Mouse (Mus musculus): Measurements from ENCODE around the gene Lrch4.
"Not testable (repeated sequence)": the region's sequence is repeated elsewhere in the genome, so short reads cannot be mapped to it uniquely, and the experiment has no call there.

The Lrch4 gene

DNA sequence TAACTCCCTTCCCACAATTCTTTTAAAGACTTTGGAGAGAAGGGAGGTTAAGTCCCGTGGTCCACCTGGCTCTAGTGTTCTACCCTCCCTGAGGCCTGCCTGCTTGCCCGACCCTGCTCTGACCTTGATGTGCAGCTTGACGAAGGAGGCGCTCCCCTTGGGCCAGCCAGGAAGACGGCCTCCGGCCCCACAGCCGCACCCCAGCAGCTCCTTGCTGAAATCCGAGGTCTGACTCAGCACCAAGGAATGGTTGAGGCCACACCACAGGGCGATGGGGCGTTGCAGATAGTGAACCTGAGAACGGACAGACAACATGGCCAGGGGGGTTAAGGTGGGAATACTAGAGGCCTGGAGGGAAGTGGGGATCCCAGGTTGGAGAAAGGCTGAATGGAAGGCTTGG, 15.4 kb upstream of the Lrch4 start, which contains the start of gene Pcolce:
TSS of gene Pcolce (minus strand) at position 235 of the 400 bp plus-strand sequence.
- DNase-seq, result no peak

DNA sequence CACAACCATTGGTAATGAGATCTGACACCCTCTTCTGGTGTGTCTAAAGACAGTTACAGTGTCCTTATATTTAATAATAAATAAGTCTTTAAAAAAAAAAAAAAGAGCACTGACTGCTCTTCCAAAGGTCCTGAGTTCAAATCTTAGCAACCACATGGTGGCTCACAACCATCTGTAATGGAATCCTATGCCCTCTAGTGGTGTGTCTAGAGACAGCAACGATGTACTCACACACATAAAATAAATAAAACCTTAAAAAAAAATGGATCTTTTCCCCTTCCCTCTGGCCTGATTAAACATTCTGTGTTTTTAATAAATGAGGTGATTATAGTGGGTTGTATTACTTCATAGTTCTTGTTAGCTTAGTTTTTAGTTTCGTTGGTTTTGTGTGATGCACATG, 14.0 kb upstream of the Lrch4 start:
- DNase-seq, result not testable (repeated sequence)

DNA sequence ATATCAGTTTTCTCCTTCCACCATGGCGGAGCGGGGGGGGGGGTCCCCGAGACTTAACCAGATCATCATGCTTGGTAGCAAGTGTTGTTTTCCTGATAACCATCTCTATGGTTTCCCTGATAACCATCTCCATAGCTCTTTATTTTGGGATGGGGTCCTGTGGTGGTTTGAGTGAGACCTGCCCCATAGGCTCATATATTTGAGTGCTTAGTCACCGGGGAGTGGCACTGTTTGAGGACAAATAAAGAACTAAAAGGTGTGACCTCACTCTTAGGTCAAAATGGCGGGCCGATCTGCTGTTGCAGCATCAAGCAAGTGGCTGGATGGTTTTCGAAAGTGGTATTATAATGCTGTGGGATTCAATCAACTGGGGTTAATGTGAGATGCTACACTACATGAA, 13.6 kb upstream of the Lrch4 start:
- no peak for DNase-seq

DNA sequence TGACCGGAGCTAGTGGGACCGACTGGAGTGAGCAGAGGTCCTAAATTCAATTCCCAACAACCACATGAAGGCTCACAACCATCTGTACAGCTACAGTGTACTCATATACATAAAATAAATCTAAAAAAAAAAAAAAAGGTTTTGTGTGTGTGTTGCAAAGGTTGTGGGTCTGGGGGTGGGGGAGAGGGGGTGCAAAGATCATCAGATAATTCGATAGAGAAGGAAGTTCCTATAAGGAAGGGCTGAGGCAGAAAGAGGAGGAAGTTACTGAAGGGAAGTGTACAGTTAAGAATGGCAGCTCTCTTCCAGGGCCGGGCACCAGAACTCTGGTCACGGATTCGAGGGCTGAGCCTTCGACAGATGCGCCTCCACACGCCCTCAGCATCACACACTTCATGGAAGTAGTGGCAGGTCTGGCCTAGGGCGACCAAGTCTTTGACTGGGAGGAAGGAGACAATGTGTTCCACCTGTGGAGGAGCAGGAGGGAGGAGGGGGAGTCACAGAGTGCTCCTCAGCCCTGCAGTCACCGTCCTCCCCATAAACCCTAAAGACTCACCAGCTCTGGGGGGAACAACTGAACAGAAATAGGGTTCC, 4.9 kb upstream of the Lrch4 start:
- no peak for DNase-seq

DNA sequence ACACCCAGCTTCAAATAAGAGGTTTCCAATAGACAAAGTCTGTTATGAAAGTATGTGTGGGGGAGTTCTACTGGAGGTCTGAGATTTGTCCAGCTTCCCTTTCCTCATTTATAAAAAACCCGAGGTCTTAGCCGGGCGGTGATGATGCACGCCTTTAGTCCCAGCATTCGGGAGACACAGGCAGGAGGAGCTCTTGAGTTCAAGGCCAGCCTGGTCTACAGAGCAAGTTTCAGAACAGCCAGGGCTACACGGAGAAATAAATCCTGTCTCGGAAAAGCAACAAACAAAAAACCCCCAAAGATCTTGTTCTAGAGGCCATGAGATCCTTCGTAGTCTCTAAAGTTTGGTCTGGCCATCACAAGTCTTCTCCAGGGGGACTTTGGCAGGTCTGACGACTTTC, 930 bp upstream of the Lrch4 start:
- no peak for DNase-seq

DNA sequence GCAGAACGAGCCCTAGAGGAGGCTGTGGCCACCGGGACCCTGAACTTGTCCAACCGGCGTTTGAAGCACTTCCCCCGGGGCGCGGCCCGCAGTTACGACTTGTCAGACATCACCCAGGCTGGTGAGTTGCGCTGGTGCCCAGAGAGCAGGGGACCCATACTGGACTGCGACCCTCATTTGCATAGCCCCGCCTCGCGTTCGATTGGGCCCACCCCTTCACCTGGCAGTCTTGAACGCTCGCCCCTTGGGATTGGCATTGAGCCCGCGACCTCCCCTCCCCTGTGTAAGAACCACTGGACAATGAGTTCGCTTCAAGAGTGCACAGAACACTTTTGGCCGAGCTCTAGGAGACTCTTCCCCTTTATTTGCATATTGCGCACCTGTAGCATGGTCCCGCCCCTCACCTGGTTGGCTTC, 393 bp downstream of the Lrch4 start:
- DNase-seq, result no peak

DNA sequence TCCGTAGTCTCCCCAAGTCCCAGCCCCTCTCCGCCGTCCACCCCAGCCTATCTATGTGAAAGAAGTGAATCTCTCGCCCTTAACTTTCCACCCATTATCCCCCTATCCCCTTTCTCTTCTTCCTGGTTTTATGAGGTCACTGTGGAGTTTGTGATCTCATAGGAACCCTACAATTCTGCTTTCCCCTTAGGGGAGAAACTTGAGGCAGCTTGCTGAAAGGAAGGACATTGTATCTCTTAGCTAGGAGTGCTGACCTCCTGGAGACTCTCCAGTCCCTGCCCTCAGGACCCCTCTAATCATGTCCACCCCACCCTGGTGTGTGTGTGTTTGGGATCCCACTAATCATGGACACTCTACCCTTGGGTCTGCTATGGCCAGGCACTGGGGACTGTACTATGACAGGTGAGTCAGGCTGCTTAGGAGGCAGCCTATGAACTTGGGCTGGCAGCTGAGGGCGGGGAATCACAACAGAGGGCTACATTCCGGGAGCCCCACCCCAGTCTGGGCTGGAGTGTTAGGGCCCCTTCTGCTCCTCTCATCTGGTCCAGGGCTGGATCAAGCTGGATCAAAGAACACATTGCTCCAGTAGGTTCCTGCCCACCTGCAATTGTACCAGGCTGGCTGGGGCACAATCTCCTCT, 1.1 kb downstream of the Lrch4 start:
- no peak for DNase-seq

DNA sequence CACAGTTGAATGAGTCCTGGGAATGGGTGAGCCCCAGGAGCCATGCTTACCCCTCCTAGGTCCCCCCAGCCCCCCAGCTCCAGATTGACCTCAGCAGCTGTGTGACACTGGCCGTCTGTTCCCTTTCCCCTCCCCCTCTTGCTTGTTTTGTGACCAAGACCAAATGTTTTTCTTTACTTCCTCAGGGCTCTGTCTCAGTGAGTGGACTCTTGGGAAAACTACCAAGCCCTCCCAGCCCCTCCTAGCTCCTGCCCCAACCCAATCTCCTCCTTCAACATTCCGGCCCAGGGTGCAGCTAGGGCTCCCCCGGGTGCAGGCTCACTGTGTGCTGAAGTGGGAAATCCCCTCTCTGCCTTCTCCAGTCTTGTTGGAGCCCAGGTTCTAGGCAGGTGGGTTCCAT, 1.7 kb downstream of the Lrch4 start:
- no peak for DNase-seq

DNA sequence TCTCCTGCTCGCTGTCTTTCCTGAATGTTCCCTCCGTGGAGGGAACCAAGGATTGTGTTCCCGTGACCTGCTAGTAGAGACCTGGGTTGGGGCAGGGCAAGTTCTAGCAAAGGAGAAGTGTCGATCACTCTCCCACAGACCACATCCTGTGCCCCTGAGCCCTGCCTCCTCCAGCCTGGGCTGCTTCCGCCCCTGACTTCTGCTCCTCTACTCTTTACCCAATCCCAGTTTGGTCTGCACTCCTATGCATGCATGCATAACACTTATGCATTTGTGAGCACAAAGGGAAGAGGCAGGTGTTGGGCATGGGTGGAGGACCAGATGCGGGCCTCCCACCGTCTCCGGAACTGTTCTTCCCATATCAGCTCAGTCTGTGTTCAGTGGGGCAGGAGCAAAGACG, 2.2 kb downstream of the Lrch4 start:
- peak; percentile 45 for DNase-seq

DNA sequence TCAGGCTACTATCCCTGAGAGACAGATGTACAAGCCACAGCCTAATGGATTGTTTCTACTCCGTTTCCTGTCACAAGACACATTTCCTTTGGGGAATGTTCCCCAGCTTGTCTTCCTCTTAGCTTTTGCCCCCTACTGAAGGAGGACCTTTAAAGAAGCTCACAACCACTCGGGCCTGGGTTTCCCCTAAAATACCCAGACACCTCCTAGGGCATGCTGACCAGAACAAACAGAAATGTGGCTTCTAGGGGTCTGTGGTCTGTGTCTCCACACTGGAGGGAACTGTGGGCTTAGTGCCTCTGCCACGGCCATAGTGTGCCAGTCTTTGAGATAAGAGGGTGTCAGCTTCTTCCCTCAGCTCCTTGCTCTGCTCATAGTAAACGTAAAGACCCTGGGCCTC, 2.7 kb downstream of the Lrch4 start:
- DNase-seq, result no peak

DNA sequence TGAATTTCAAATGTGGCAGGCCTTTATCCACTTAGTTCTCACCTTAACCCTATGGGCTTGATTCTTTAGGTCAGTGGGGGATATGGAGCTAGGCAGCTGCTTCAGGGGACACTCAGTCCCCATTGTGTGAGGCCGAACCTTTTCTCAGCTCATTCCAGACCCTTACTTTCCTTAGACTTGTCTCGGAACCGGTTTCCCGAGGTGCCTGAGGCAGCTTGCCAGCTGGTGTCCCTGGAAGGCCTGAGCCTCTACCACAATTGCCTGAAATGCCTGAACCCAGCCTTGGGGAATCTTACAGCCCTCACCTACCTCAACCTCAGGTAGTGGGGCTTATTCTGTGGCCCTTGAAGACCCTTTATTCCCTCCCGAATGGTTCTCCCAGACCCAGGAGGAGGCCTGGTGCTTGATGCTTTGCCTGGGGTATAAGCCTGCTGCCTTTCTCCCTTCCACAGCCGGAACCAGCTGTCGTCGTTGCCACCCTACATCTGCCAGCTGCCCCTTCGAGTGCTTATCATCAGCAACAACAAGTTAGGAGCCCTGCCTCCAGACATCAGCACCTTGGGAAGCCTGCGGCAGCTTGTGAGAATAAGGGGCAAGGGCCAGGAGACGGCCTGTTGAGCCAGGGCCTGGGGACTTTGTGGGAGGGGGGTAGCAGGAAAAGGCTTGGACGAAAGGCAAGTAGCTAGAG, 4.6 kb downstream of the Lrch4 start:
- no peak for DNase-seq

DNA sequence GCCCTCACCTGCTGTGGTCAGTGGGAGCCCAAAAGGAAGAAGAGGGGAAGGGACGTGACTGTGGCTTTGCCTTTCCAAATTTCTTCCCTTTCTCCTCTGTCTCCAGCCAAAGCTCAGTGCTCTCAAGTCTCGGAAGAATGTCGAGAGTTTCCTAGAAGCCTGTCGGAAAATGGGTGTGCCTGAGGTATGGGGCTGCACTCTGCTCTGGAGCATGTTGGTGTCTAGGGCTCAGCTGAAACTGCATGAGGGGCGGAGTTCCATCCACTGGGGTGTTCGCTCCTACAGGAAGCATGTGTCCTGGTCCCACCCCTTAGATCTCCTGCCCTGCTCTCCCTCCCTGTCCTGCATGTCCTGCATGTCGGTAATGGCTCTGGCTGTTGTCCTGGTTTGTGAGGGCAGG, 10.6 kb downstream of the Lrch4 start:
- DNase-seq, result no peak

DNA sequence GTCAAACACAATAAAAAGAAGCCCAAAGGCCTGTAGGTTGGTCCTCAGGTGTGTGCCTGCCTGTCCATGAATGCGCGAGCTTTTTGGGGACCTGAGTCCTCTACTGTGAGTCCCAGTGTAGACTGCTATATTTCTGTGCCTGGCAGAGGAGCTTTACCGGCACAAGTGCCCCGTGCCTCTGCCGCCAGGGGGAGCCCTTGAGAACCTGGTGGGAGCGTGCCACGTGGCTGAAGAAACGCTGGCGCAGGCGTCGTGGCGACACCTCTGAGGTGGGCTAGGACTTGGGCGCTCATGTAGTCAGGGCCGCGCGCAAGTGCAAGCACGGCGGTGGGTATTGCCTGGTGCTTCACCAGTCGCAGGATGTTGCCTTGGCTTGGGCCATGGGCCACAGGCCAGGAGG, 12.1 kb downstream of the Lrch4 start, which contains the start of gene Sap25:
TSS of gene Sap25 (plus strand) at position 281 of the 400 bp plus-strand sequence.
- DNase-seq, result no peak

DNA sequence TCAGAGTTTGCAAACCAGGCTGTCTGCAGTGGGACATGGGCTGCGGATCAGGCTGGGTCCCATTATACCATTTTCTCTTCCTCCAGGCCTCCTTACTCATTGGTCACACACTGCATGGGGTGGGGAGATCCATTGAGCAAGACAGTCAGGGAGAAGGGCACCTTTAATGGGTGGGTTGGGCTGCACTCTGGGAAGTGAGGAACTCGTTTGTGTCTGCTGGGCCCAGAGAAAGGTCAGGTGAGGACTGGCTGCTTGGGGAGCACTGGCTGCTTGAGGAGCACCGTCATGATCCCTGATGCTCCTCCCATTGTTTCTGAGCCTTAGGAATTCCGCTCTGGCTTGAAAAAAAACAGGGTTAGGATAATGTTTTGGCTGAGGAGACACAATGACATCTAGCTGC, 14.0 kb downstream of the Lrch4 start:
- no peak for DNase-seq

DNA sequence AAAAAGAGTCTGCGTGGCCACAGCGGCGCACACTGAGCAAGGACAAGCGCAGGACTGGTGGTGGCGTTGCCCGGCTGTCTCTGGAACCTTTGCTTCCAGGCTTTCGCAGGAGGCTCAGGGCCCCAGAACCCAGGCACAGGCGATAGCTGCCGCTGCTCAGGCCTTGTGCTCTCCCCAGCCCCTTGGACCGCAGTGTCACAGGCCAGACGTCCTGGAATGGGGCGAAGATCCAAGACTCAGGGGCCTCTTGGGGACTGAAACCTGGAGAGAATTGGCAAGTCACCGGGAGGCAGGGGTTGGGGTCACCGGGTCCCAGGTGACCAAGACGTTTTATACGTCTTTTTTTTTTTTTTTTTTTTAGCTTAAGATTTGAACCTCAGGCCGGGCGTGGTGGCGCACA, 15.6 kb downstream of the Lrch4 start:
- no peak for DNase-seq

DNA sequence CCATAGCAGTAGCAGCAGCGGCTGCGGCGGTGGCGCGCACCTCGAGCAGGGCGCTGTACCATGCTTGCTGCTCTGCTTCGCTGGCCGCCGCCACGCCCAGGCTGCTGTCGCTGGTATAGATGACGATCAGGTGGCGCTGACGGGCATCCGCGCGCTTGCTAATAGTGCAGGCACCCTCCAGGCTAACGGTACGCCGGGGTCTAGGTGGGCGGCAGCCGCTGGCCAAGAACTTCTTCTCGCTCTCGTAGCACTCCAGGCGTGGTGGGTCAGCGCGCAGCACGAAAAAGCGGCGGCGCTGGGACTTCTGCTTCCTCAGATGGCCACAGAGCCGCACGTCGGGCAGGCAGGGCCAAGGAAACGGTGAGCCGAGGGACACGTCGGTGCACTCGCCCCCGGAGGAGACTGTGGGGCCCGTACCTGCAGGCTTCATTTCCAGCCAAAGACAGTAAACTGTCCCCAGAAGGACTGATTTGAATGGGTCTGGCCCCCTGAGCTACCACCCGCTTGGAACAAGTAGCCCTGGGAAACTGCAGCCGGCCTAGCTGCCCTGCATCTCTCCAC, 16.2 kb downstream of the Lrch4 start:
- no peak for DNase-seq

DNA sequence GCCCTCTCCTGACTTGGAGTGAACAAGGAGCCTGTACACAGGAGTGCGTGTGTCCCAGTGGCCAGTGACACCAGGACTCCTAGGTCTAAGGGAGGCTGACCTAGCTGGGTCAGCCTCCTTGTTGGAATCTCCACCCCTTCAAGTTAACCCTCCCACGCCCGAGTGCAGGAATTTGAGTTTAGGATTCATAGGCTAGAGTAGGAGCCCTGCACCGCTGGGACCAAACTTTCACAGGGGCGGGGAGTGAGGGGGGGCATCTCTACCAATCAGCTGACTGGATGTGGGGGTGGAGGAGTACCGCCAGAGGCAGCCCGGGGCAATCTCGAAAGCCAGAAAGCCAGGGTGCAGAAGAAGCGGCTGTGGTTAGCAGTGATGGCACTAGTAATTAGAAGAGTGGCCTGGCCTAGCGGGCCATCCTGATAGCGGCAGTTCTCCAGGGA, 16.8 kb downstream of the Lrch4 start, which contains the start of gene Irs3:
TSS of gene Irs3 (minus strand) at position 63 of the 440 bp plus-strand sequence.
- DNase-seq, result no peak

DNA sequence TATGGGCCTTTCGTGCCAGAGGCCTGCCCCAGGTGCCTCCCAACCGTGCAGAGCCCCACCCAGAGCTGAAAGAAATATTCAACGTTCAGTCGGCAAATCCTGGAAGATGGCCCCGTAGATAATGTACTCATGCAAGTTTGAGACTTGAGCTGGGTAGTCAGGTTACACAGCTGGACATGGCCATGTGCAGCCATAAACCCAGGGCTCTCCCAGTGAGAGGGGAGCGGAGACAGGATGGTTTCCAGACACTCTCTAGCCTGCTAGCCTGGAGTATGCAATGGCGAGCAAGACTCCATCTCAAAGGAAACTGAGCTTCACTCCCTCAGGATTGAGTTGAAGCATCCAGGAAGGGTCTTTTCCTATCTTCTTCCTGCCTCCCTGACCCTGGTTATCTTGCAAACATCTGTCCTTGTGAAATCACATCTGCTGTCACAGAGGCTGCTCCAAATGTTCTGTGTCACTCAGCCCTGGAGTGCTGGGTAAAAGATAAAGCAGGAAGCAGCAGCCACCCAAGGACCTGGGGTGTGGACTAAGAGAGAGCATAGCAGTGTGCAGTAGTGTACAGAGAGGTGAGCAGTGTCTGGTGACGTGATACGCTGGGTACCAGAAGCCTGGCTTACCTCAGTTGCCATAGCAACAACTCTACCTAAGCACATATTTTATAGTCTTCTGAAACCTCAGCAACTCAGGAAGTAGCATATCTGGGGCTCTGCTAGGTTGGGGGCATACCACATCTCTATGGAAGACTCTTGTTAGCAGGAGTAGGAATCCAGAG, 19.1 kb downstream of the Lrch4 start:
- DNase-seq, result no peak

DNA sequence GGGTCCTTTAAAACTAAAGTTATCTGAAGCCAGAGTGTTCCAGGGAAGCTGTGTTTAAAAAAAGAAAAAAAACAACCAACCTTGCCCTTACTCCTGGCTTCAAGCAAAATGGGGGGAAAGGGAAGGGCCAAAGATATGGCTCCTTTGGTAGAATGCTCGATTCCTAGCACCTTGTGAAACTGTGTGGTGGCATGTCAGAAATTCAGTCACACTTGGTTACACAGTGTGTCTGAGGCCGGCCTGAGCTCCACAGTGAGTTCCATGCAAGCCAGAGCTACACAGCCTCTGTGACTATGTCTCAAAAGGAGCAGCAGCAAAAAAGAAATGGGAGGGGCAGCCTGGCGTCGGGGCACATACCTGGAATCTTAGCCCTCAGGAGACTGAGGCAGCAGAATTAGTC, 20.3 kb downstream of the Lrch4 start:
- no peak for DNase-seq

DNA sequence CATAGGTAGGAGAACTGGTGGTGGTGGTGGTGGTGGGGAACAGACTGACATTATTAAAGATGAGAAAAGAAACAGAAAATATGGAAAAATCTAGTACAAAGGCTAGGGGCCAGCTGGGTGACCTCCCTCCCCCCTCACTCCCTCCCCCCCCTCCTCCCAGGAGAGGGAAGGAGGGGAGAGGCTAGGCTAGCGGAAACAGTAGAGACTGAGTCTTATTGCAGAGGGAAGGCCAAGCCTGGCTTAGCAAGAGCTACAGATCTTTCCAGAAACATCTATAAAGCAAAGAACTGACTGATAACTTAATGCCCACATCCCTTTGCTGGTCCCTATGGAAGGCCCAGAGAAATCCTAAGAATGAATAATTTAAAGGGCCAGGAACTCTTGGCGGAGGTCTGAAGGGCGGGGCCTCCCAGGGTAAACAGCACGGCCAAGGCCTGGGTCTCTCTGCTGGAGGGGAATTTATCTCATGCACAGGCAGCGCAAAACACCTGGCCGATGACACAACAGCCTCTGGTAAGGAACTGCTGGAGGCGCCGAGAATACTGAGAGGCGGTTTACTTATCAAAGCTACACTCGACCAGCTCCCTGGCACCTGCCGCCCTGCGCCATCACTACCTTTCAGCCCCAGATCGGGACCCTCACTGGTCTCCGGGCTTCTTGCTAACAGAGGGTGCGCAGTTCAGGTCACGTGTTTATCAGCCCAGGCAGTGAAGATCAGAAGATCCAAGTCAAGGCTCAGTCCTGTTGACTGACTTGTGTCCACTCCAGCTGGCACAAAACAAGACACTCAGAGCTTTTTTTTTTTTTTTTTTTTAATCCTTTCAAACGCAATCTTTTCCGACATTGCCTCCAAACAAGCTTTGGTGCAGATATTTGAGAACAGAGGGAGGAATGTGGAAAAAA, 21.0 kb downstream of the Lrch4 start:
- no peak for DNase-seq

DNA sequence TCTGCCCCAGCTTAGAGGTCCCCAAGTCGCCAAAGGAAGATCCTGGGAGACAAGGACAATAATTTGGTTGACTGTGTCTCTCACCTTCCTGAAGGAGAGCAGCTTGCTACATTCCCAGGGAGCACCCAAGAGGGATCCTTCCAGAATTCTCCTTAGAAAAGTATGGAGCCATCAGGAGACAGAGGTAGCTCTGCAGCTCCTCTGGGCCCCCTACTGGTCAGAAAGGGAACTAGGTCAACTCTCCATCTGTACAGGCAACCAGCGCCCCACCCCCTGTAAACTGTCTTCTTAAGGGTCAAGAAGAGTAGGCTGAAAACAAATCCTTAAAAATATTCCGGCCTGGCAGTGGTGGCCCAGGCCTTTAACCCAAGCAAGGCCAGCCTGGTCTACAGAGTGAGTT, 23.6 kb downstream of the Lrch4 start:
- no peak for DNase-seq

DNA sequence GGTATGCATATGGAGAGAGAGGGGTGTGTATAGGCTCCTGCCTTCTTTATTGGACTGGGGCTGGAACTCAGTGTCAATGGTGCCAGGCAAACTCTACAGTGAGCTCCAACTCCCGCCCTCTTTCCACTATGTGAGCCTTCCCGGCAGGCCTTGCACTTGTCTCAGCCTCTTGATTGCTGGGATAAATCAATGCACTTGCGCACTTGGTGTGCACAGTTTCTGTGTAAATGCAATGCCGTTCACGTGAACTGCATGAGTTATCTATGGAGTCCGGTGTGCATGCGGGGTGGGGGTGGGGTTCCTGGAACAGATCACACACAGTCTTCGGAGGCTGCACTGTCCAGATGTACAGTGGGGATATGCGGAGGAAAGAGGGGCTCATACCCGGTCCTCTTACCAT, 24.4 kb downstream of the Lrch4 start:
- no peak for DNase-seq
